Mouse (Mus musculus) mouse embryonic stem cell (cell line): ENCODE measurements around the gene Myo16.

ENCODE experiments used
- in situ Hi-C, 2 experiments: fragments of 300-500 bp; cut with MboI; formaldehyde crosslinking; loops; 1 replicate in 1 of 2; 3 replicates in 1 of 2; pipeline ENCODE4 v1.14.3; 2019 to 2020; ENCODE audit warnings: low sequenced_read_pairs in 2 of 2, low pct_unique_long_range_greater_than_20kb in 1 of 2, mixed read lengths in 1 of 2; ENCODE audit not compliant: unreplicated experiment in 1 of 2

Myo16 gene

GRCm38 (mm10) chr8:10421516-10422090, 267.9 kb downstream of the Myo16 start:
- in situ Hi-C loops, result loop anchor here (25.0 kb wide), 2 partner anchors 766 to 966 kb away; no protein-coding TSS in a partner anchor

DNA sequence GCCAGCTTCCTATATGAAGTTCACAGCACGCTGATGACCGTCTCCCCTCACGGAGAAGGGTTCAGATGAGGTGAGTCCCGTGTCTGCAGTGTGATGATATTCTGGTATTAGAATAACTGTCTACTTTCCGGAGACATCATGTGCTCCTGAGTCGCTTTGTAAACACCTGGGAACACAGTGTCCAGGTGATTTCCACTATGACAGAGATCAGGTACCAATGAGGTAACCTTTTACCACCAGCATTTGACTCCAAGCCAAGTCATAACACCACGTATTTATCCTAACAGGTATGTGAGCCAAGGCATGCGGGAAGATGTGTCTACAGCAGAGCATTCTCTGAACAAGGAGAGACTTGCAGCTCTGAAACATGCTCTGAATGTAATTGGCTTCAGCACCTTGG, 281.8 kb downstream of the Myo16 start:
- in situ Hi-C loops, result loop anchor here in 1 of 2 experiments (25.0 kb wide), 1 partner anchor 602 kb away; no protein-coding TSS in a partner anchor

- in situ Hi-C loops, result loop anchor here in 1 of 2 experiments (25.0 kb wide), 1 partner anchor 599 kb away; no protein-coding TSS in a partner anchor
These were observed 285.1 kb downstream of the Myo16 start for GRCm38 (mm10) chr8:10438772-10439171.

GRCm38 (mm10) chr8:10439595-10440453, 286.1 kb downstream of the Myo16 start:
- in situ Hi-C loops, result loop anchor here in 1 of 2 experiments (25.0 kb wide), 1 partner anchor 597 kb away; no protein-coding TSS in a partner anchor

GRCm38 (mm10) chr8:10442562-10442961, 288.9 kb downstream of the Myo16 start:
- in situ Hi-C loops, result loop anchor here in 1 of 2 experiments (25.0 kb wide), 1 partner anchor 595 kb away; no protein-coding TSS in a partner anchor

DNA sequence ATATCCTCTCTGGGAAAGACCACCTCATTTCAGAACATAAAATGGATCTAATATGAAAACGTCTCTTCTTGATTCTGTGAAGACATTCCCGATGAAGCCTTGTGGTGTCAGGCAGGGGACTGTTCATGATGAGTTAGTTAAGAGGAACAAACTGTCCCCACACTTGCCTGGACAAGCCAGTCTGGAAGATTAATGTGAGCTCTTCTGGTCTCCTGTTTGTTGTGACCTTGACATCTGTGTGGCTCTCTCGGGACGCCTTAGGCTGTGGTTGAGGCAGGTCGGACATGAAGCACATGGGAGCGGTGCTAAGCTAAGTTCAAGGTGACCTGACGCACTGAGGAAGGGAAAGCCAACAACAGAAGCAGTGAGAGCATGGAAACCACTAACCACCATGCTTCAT, 291.3 kb downstream of the Myo16 start:
- in situ Hi-C loops, result loop anchor here in 1 of 2 experiments (25.0 kb wide), 1 partner anchor 592 kb away; no protein-coding TSS in a partner anchor

DNA sequence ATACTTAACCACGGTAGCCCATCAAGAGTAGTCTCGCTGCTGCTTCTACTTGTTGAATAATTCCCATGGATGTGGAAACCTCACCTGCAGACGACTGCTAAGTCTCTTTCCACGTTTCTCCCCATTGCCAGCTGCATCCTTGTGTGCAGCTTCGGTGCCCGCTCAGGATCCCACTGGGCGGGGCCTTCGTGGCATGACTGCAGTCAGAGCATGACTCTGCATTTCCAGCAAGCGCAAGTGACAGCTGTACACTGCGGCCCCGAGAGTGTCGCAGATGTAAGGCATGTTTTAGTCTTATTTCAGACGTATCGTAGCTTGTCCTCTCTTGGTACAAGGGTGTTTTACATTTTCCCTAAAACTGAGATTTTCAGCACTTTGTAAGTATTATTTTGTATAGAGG, 294.8 kb downstream of the Myo16 start:
- in situ Hi-C loops, result loop anchor here in 1 of 2 experiments (25.0 kb wide), 1 partner anchor 589 kb away; no protein-coding TSS in a partner anchor

GRCm38 (mm10) chr8:10453046-10453445, 299.3 kb downstream of the Myo16 start:
- in situ Hi-C loops, result no loop called here

GRCm38 (mm10) chr8:10458151-10458649, 304.5 kb downstream of the Myo16 start:
- in situ Hi-C loops, result no loop called here

DNA sequence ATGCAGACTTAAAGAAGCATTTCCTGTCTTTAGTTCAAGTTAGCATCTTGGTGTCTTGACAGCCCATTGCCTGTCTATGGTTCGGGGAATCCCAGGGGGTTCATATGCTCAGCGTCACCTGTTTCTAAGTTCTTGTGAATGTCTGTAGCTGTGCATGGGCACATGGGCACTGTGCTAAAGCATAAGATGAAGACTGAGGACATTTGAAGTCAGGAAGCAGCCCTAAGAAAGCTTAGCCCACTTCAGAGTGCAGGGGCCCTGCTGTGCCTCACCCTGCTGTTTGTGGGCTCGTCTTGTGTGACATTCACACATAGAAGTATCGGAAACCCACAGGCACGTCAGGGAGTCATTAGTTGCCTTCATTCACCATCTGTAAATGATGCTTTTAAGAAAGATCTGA, 308.6 kb downstream of the Myo16 start:
- in situ Hi-C loops, result no loop called here

DNA sequence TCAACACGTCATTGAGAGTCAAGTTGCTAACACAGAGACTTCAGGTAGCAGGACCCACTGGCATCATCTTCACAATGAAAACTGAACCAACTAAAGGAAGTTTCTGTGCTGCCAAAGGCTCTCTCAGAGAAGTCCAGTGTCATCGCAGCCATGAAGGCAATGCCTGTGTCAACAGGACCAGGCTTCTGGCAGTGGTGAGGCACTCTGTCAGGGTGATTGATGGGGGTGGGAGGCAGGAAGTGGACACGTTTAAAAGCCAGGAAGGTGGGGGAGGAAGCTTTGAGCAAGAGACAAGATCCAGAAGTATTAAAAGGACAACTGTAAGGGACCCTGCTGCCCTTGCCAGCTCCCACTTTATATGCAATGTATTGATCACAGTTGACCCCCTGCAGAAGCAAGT, 314.8 kb downstream of the Myo16 start:
- in situ Hi-C loops, result no loop called here

DNA sequence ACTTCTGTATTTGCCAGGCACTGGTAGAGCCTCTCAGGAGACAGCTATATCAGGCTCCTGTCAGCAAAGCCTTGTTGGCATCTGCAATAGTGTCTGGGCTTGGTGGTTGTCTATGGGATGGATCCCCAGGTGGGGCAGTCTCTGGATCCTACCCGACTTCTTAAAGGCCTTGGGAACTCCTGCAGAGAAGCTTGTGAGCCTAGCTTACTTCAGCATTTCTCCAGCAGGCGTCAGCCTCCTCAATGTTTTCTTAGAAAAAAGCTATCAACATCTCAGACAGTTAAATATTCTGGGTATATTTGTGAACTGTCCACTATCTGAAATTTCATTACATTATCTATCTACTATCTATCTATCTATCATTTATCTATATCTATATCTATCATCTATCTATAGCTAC, 315.9 kb downstream of the Myo16 start:
- in situ Hi-C loops, result no loop called here

DNA sequence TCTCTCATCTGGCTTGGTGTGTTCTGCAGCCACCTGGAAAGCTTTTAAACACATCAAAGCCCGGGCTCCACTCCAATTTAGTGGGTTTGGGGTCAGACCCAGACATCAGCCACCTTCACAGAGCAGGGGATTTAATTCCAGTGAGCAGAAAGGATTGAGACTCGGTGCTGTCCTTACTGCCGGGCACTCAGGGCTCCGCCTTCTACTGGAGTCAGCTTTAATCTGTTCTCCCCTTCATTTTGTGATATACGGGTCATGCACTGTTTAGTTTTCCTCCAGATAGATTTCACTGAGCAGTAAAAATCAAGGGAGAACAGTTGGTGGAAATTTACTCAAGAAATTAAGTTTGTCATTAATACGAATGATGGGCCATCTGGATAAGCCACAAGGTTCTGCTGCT, 316.6 kb downstream of the Myo16 start:
- in situ Hi-C loops, result no loop called here

DNA sequence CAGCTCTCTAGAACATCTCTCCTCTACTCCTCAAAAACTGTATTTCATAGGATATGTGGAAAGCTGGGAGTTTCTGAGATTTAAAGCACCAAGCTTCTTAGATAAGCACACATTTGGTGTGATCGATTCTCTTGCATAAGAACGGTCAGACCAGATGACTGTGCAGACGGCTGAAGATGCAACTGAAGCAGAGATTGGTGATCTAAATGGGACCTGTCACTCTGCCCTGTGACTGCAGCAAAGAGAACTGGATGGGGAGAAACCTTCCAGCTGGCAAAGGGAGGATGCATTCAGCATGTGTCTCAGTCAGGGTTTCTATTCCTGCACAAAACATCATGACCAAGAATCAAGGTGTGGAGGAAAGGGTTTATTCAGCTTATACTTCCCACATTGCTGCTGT, 318.7 kb downstream of the Myo16 start:
- in situ Hi-C loops, result no loop called here

GRCm38 (mm10) chr8:10474446-10474845, 320.7 kb downstream of the Myo16 start:
- in situ Hi-C loops, result no loop called here

DNA sequence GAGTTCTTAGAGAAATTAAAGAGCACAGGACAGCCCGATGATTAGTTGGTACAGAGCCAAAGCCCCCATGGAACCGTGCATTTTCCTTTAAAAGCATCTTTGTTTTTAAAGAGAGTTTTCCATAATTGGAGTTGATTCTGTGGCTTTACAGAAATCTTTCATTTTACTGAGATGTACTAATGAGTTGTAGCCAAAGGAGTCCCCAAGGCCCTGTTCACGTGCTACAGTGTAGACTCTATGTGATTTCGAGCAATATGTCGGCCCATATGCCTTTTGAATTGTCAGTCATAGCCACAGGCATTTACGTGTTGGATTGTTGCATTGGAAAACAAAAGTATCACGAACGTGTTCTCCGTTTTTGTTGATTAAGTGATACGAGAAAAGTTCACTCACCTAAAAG, 325.3 kb downstream of the Myo16 start:
- in situ Hi-C loops, result no loop called here

DNA sequence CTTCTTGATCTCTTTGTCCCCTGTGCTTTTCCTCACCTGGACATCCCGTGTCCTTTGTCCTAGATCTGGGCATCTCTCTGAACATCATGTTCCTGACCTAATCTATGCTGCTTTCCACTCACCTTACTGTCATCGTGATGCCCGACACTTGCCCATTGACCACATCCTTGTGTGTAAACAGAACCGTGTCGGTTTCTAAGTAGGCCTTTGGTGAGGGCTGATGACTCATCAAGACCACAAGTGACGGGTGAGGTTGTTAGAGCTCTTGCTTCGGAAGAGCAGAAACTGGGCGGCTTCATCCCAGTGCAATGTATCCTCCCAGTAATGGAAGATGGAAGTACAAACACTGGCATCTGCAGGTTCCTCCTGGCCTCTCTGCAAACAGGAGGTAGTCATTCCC, 327.1 kb downstream of the Myo16 start:
- in situ Hi-C loops, result no loop called here

GRCm38 (mm10) chr8:10482064-10482463, 328.4 kb downstream of the Myo16 start:
- in situ Hi-C loops, result no loop called here

DNA sequence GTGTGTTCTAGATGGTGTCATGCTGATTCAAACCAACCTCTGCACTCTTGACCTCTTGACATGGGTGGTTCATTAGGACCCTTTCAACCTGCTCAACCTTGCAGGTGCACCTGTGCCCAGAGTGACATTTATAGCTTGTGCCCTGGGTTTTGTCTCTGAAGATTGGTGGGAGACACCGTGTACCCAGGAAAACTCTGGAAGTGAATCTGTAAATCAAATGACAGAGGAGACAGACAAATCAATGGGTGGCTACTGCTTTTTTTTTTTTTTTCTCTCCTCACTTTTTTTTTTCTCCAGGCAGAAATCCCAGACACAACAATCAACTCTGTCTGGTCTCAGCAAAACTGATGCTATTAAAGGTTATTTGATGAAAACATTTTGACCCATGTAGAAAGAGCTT, 329.2 kb downstream of the Myo16 start:
- in situ Hi-C loops, result no loop called here
